Mouse (Mus musculus) heart, postnatal 25 days (tissue): ENCODE measurements around the gene Olfr625-ps1. TPM values are rescaled to one million over a fixed set of nuclear protein-coding genes. Genes with fewer than 3 reads are reported as not detected.
"Not testable (repeated sequence)": the region's sequence is repeated elsewhere in the genome, so short reads cannot be mapped to it uniquely, and the experiment has no call there.

Source experiments
- DNase-seq: peaks from one replicate; pipeline ENCODE4 v3.0.0; 2022; ENCODE audit warnings: low spot score
- intact Hi-C: fragments of 180-260 bp; cut with DNase I; formaldehyde crosslinking; loops from one replicate; pipeline ENCODE4 v1.15.1; 2025
- total RNA-seq, 2 experiments: library from RNA; stranded (reverse); gene quantifications; 2 replicates each; pipeline ENCODE4 v1.2.3; 2021

Gene Olfr625-ps1
- not detected for total RNA-seq

DNA sequence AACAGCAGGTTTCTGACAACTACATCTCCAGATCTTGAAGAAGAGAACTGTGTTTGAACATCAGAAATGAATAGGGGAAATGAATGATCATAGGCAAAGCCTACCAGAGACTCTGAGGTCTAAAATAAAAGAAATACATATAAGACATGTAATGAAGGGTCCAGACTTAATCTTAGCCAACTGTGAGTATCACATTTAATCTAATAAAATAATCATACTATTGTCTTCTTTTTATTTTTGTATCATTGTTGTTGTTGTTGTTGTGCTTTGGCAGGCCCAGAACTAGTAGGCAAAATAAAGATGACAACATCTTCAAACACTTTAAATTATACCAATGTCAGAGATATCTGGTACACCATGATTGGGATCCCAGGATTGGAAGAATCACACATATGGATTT, at the start of gene Olfr625-ps1:
Olfr625-ps1 (plus strand) TSS at position 301 of the 400 bp plus-strand sequence.
- intact Hi-C loops, result no loop called here
- no peak for DNase-seq

GRCm38 (mm10) chr7:103636795-103637194, 45.7 kb upstream of the Olfr625-ps1 start:
- no peak for DNase-seq
- intact Hi-C loops, result no loop called here

DNA sequence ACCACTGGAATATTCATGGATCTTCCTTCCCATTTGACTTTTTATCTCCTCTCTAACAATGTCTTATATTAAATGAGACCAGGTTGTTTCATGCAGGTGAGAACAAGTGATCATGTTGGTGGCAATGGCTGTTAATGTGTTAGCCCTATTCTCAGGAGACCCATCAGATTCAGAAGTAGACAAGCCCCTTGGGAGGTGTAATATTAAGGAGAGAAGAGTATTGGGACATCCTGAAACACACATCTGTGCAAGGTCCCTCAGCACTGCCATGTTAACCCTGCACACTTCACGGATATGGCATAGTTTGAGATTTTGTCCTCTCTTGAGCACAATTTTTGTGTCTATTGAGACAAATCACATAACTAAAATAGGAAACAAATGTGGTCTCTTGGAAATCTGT, 39.9 kb upstream of the Olfr625-ps1 start, which contains the start of gene Olfr622:
Olfr622 (minus strand) TSS at position 101 of the 400 bp plus-strand sequence.
- intact Hi-C loops, result no loop called here
- DNase-seq, result no peak

DNA sequence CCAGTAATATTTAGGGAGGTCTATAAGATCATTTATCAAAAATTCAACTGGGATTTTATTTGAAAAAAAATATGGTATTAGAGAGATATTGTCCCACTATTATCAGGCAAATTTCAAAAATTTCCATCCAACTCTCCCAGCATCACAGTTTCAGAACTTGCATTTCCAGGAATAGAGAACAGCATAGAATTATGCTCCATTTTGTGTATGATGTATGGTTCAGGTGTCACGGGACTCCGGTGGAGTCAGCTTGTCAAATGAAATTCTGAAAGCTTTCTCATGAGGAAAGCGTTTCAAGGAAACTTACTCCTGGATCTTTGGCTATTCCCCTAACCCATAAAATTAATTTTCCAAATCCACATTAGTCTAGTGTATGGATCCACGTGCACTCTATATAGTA, 38.5 kb upstream of the Olfr625-ps1 start:
- intact Hi-C loops, result no loop called here
- no peak for DNase-seq

DNA sequence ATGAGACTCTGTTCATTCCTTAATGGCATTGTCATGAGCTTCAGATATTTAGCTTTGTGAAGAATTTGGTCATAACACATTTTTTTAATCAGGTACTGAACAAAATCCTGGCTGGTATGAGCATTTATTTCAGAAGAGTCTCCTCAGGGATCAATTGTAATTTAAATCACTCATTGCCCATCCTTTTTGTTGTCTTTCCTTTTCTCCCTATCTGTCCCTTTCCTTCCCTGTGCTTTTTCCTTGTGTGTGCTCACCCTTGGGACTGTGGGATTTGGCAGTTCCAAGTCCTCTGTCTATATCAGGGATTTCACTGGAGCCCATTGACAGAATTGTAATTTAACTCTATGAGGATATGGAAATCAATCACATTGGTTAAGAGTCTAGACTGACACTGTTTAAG, 18.9 kb upstream of the Olfr625-ps1 start, which contains the start of gene Olfr623:
Olfr623 (minus strand) TSS at position 101 of the 400 bp plus-strand sequence.
- intact Hi-C loops, result no loop called here
- DNase-seq, result no peak

DNA sequence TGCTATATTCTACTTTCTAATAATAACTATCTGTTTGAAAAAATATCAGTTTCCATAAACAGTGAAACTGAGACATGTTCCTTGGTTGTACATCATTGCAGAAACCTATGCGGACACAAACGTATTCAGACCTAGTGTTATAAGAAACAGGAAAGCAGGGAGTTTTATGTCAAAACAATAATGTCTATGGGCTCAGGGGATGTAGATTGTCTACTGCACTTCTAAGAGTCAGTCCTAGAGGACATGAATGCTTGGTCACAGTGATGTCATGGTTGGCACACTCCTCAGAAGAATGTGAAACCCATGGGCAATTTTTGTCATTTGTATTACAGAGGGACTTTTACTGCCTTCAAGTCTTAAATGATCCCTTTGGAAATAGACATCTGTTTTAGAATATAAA, 11.4 kb upstream of the Olfr625-ps1 start, which contains the start of gene Olfr624:
Olfr624 (minus strand) TSS at position 101 of the 400 bp plus-strand sequence.
- intact Hi-C loops, result no loop called here
- DNase-seq, result no peak

GRCm38 (mm10) chr7:103699469-103699868, 16.9 kb downstream of the Olfr625-ps1 start:
- DNase-seq, result no peak
- intact Hi-C loops, result no loop called here

DNA sequence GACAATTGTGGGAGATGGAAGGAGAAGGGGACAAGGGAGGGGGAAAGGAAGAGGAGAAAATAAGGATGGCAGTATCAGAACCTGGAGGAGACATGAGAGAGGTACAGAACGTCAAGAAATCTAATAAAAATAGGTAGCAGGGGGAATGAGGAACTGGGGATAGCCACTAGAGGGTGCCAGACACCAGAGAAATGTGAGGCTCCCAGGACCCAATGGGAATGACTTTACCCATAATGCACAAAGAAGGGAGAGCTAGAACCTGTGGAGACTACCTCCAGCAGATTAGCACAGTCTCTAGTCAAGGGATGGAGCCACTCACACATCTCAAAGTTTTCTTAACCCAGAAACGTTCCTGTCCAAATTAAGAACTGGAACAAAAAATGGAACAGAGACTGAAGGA, 29.5 kb downstream of the Olfr625-ps1 start:
- intact Hi-C loops, result no loop called here
- DNase-seq, result no peak

- intact Hi-C loops, result no loop called here
These were observed 31.9 kb downstream of the Olfr625-ps1 start, which contains the start of gene Olfr243 for GRCm38 (mm10) chr7:103714371-103714770. Olfr243 (plus strand) TSS chr7:103714671.

DNA sequence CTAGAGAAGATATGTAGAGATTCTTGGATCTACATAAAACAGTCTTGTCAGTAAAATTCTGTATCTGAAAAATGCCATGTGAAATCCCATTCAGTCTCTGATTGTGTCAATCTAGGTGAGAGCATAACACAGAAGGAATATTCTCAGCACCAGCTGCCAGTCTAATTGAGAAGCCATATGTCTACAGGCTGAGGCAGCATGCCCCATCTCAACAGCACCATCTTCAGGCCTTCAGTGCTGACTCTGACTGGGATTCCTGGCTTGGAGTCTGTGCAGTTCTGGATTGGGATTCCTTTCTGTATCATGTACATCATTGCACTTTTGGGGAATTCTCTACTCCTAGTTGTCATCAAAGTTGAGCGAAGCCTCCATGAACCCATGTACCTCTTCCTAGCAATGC, 33.9 kb downstream of the Olfr625-ps1 start:
- intact Hi-C loops, DNase-seq: not testable (repeated sequence)

More at GRCm38 (mm10) chr7:103714371-103714770, 31.9 kb downstream of the Olfr625-ps1 start, which contains the start of gene Olfr243:
- DNase-seq, result no peak

DNA sequence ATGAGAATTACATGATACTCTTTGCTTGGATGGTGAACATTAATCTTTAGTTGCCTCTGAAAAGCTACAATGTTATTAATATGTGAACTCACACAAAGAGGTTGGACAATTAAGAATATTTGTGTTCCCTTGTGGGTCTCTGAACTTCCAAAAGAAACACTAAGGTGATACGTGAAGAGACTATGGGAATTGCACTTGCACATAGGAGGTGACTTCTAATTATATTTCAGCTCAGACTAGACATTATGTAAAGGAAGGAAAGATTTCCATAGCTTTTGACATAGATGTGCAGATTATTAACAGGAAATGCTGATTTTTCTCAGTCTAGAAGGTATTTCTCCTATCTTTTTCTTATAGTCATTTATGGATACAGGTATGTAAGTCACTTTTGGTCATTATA, 47.6 kb downstream of the Olfr625-ps1 start, which contains the start of gene Olfr628:
Olfr628 (plus strand) TSS at position 301 of the 400 bp plus-strand sequence.
- intact Hi-C loops, result no loop called here
- DNase-seq, result no peak

Other genes starting within 250 kb of the Olfr625-ps1 start
- not detected for gene Olfr605, start 237.3 kb upstream of the Olfr625-ps1 start, total RNA-seq
- not detected for gene Olfr606, start 233.7 kb upstream of the Olfr625-ps1 start, total RNA-seq
- gene Olfr607, start 218.6 kb upstream of the Olfr625-ps1 start, total RNA-seq, result not detected
- gene Olfr608, start 212.8 kb upstream of the Olfr625-ps1 start, total RNA-seq, result not detected
- not detected for gene Olfr609, start 184.7 kb upstream of the Olfr625-ps1 start, total RNA-seq
- gene Olfr610, start 170.6 kb upstream of the Olfr625-ps1 start, total RNA-seq, result not detected
- gene Olfr611, start 161.9 kb upstream of the Olfr625-ps1 start, total RNA-seq, result not detected
- not detected for gene Olfr612, start 140.0 kb upstream of the Olfr625-ps1 start, total RNA-seq
- not detected for gene Olfr613, start 134.6 kb upstream of the Olfr625-ps1 start, total RNA-seq
- not detected for gene Olfr615, start 126.6 kb upstream of the Olfr625-ps1 start, total RNA-seq
- gene Olfr616, start 113.6 kb upstream of the Olfr625-ps1 start, total RNA-seq, result not detected
- not detected for gene Olfr617, start 109.7 kb upstream of the Olfr625-ps1 start, total RNA-seq
- not detected for gene Olfr618, start 92.6 kb upstream of the Olfr625-ps1 start, total RNA-seq
- gene Olfr619, start 82.1 kb upstream of the Olfr625-ps1 start, total RNA-seq, result not detected
- gene Olfr620, start 70.2 kb upstream of the Olfr625-ps1 start, total RNA-seq, result not detected
- not detected for gene Olfr622, start 40.0 kb upstream of the Olfr625-ps1 start, total RNA-seq
- gene Olfr623, start 19.0 kb upstream of the Olfr625-ps1 start, total RNA-seq, result not detected
- gene Olfr624, start 11.5 kb upstream of the Olfr625-ps1 start, total RNA-seq, result not detected
- gene Olfr243, start 32.0 kb downstream of the Olfr625-ps1 start, total RNA-seq, result not detected
- not detected for gene Olfr628, start 47.7 kb downstream of the Olfr625-ps1 start, total RNA-seq
- gene Olfr629, start 62.2 kb downstream of the Olfr625-ps1 start, total RNA-seq, result not detected
- gene Olfr630, start 74.6 kb downstream of the Olfr625-ps1 start, total RNA-seq, result not detected
- gene Olfr69, start 88.9 kb downstream of the Olfr625-ps1 start, total RNA-seq, result not detected
- gene Olfr68, start 97.0 kb downstream of the Olfr625-ps1 start, total RNA-seq, result not detected
- gene Olfr67, start 109.1 kb downstream of the Olfr625-ps1 start, total RNA-seq, result not detected
- gene Hbb-bt, start 131.3 kb downstream of the Olfr625-ps1 start, total RNA-seq, result 1,000 to 10,000 TPM; 1,406 to 3,005 TPM
- gene Hbb-bs, start 145.4 kb downstream of the Olfr625-ps1 start, total RNA-seq, result over 10,000 TPM in 1 of 2 experiments, 1,000 to 10,000 TPM in 1; 9,976 to 23,536 TPM
- gene Hbb-bh2, start 157.8 kb downstream of the Olfr625-ps1 start, total RNA-seq, result not detected
- not detected for gene Hbb-bh1, start 160.4 kb downstream of the Olfr625-ps1 start, total RNA-seq
- not detected for gene Hbb-y, start 170.5 kb downstream of the Olfr625-ps1 start, total RNA-seq
- gene Olfr66, start 203.5 kb downstream of the Olfr625-ps1 start, total RNA-seq, result not detected
- not detected for gene Olfr64, start 211.8 kb downstream of the Olfr625-ps1 start, total RNA-seq
- not detected for gene Olfr65, start 220.8 kb downstream of the Olfr625-ps1 start, total RNA-seq
- gene Olfr631, start 246.1 kb downstream of the Olfr625-ps1 start, total RNA-seq, result not detected